Mouse (Mus musculus): ENCODE measurements around the gene Rap1b. TPM values are rescaled to one million over a fixed set of nuclear protein-coding genes. Genes with fewer than 3 reads are reported as not detected.

Rap1b gene
- total and polyA plus RNA-seq, 2 experiments from 2014 or later = 46.1 to 105 TPM

DNA sequence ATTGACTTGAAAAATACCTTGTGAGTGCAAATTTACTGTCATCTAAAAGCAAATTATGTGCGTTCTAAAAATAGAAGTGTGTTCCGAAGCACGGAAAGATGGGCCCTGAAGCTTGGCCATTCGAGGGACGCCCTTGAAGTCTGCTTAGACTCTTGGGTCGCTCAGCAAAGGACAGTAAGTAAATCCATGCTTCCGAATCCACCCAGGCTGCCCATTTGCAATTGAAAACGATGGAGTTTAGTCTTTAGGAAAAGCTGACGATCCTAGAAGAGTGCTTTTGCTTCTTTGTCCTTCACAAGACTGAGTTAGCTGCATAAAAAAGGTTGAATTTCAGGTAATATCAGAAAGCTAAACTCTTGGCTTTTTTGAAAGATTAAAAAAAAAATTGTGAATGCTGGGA is 39.9 kb downstream of the Rap1b start:
- H3K4me2 ChIP-seq (ENCODE audit: low read depth, low read length) = no peak overlapping the region
- DNase-seq (ENCODE audit: low spot score) = no peak
- 44% methylated on average over 9 of the region's 9 CpGs for WGBS

DNA sequence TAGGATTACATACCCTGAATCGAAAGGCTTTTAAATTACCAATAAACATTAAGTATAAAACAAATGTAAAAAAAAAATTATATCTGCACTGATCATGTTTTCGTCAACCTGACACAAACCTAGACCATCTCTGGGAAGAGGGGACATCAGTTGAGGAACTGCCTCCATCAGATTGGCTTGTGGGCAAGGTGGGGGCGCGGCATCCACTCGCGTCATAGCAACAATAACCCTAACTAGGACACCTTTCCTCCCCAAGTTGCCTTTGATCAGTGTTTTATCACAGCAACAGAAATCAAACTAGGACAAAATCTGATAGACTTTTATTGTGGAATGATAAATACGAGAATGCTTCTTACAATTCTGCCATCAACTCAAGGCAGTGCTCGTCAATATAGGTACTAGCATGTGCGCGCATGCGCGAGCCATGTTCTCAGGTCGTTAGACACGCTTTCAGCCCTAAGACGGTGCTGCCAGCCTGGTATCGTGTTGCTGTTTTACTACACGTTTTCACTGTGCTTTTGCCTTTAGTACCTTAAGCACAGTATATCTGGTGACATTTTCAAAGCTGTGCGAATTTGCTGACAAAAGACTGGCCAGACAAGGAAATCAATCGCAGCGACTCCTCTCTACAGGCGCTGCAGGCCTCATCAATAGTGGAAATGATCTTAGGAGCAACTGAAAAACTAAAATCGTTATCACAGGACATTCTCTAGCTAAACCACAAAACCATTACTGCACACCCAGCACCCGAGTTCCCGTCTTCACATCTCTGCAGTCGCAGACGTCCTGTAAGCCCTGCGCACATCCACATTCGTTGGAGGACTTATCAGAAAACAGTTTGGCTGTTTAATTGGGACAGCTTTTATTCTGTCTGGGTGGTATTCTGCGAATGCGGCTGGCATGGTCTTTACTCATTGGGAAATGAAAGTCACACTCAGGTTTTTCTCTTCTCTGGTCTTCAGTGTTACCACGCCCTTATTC is 41.7 kb downstream of the Rap1b start:
- no peak for TF ChIP-seq EP300 (IDR thresholded peaks at IDR 0.05; ENCODE audit: low read depth)
- no peak for TF ChIP-seq CTCF (IDR thresholded peaks at IDR 0.05; ENCODE audit: low read depth)
- no peak for ATAC-seq (ENCODE audit: insufficient read depth, low read depth)
- H3K4me2 ChIP-seq (ENCODE audit: low read depth, low read length) = no peak overlapping the region

More for the DNA sequence above, 39.9 kb downstream of the Rap1b start:
- ATAC-seq (ENCODE audit: insufficient read depth, low read depth) = no peak
- H3K36me3 ChIP-seq (replicated peaks; ENCODE audit: control insufficient read depth, insufficient read depth, low read length) = peaks cover 1% of the 10 kb centered on the region
- no peaks in the 10 kb centered on the region for H3K27me3 ChIP-seq (ENCODE audit: control insufficient read depth, insufficient read depth, low read length)
- no peak for TF ChIP-seq CTCF (IDR thresholded peaks at IDR 0.05; ENCODE audit: low read depth)
- no peak for TF ChIP-seq EP300 (IDR thresholded peaks at IDR 0.05; ENCODE audit: low read depth)
- no peak overlapping the region for H3K9ac ChIP-seq (replicated peaks; ENCODE audit: low read depth, low read length)
- H3K4me3 ChIP-seq (ENCODE audit: low read depth, low read length) = no peak overlapping the region
- no peaks in the 10 kb centered on the region for H3K9me3 ChIP-seq (replicated peaks; ENCODE audit: control insufficient read depth, low read length)
- H3K4me1 ChIP-seq (ENCODE audit: control insufficient read depth, insufficient read depth) = no peaks in the 10 kb centered on the region
- no peak overlapping the region for H3K27ac ChIP-seq (ENCODE audit: low read depth)

DNA sequence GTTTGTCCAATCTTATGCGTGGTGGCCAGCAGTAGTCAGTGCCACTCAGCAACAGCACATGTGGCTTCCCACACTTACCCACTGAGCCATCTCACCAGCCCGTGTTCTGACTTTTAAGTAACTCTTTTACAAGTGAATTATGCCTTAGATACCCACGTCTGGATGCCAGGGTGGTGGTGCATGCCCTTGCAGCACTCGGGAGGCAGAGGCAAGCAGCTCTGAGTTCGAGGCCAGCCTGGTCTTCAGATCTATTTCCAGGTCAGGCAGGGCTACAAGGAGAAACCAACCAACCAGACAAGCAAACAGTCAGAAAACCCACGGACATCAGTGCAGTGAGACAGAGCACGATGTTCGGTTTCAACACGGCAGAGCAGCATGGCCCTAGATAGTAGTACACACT is 43.9 kb downstream of the Rap1b start:
- no peaks in the 10 kb centered on the region for H3K9me3 ChIP-seq (replicated peaks; ENCODE audit: control insufficient read depth, low read length)
- no peak for DNase-seq (ENCODE audit: low spot score)
- WGBS = 90% methylated on average over 9 of the region's 9 CpGs

More for the DNA sequence above, 41.7 kb downstream of the Rap1b start:
- Histone ChIP-seq H3K9ac (replicated peaks; ENCODE audit: low read depth, low read length) (no peak overlapping the region), H3K27ac (ENCODE audit: low read depth) (no peak overlapping the region), H3K9me3 (replicated peaks; ENCODE audit: control insufficient read depth, low read length) (no peaks in the 10 kb centered on the region), H3K4me3 (ENCODE audit: low read depth, low read length) (no peak overlapping the region), H3K36me3 (replicated peaks; ENCODE audit: control insufficient read depth, insufficient read depth, low read length) (no peaks in the 10 kb centered on the region), H3K4me1 (ENCODE audit: control insufficient read depth, insufficient read depth) (no peaks in the 10 kb centered on the region), H3K27me3 (ENCODE audit: control insufficient read depth, insufficient read depth, low read length) (no peaks in the 10 kb centered on the region)
- DNase-seq (ENCODE audit: low spot score) = no peak
- 84% methylated on average over 31 of the region's 31 CpGs for WGBS

DNA sequence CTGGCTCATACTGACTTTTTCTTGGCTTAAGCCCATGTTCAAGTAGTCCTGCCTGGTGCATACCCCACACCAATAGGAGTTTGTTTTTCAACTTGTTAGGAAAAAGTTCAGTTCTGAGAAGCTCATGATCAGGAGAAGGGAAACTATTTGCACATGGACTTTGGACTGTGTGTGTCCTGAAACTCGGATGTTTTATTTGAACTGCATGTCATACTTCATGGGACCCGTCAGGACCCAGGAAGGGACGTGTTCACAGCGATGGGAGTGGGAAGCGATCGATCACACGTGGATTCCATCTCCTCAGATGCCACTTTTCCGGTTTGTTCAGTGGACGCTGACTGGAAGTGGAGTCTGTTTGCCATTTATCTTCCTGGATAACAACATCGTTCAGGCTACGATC is 46.0 kb downstream of the Rap1b start:
- Histone ChIP-seq H3K4me1 (ENCODE audit: control insufficient read depth, insufficient read depth) (no peaks in the 10 kb centered on the region), H3K4me3 (ENCODE audit: low read depth, low read length) (no peak overlapping the region), H3K9ac (replicated peaks; ENCODE audit: low read depth, low read length) (no peak overlapping the region), H3K9me3 (replicated peaks; ENCODE audit: control insufficient read depth, low read length) (0 out of 2 replicates have a peak, but pooled peaks cover 5% of the 10 kb centered on the region), H3K27ac (ENCODE audit: low read depth) (no peak overlapping the region), H3K27me3 (ENCODE audit: control insufficient read depth, insufficient read depth, low read length) (no peaks in the 10 kb centered on the region), H3K4me2 (ENCODE audit: low read depth, low read length) (no peak overlapping the region), H3K36me3 (replicated peaks; ENCODE audit: control insufficient read depth, insufficient read depth, low read length) (no peaks in the 10 kb centered on the region)
- ATAC-seq (ENCODE audit: insufficient read depth, low read depth) (no peak), DNase-seq (ENCODE audit: low spot score) (no peak)
- 81% methylated on average over 11 of the region's 11 CpGs for WGBS
- no peak for TF ChIP-seq EP300 (IDR thresholded peaks at IDR 0.05; ENCODE audit: low read depth)
- no peak for TF ChIP-seq CTCF (IDR thresholded peaks at IDR 0.05; ENCODE audit: low read depth)

More for the DNA sequence above, 43.9 kb downstream of the Rap1b start:
- H3K27me3 ChIP-seq (ENCODE audit: control insufficient read depth, insufficient read depth, low read length) = no peaks in the 10 kb centered on the region
- H3K9ac ChIP-seq (replicated peaks; ENCODE audit: low read depth, low read length) = no peak overlapping the region
- H3K4me3 ChIP-seq (ENCODE audit: low read depth, low read length) = no peak overlapping the region
- H3K36me3 ChIP-seq (replicated peaks; ENCODE audit: control insufficient read depth, insufficient read depth, low read length) = no peaks in the 10 kb centered on the region
- no peaks in the 10 kb centered on the region for H3K4me1 ChIP-seq (ENCODE audit: control insufficient read depth, insufficient read depth)
- TF ChIP-seq CTCF (IDR thresholded peaks at IDR 0.05; ENCODE audit: low read depth) (no peak), EP300 (IDR thresholded peaks at IDR 0.05; ENCODE audit: low read depth) (no peak)
- no peak overlapping the region for H3K27ac ChIP-seq (ENCODE audit: low read depth)
- H3K4me2 ChIP-seq (ENCODE audit: low read depth, low read length) = no peak overlapping the region
- ATAC-seq (ENCODE audit: insufficient read depth, low read depth) = no peak

DNA sequence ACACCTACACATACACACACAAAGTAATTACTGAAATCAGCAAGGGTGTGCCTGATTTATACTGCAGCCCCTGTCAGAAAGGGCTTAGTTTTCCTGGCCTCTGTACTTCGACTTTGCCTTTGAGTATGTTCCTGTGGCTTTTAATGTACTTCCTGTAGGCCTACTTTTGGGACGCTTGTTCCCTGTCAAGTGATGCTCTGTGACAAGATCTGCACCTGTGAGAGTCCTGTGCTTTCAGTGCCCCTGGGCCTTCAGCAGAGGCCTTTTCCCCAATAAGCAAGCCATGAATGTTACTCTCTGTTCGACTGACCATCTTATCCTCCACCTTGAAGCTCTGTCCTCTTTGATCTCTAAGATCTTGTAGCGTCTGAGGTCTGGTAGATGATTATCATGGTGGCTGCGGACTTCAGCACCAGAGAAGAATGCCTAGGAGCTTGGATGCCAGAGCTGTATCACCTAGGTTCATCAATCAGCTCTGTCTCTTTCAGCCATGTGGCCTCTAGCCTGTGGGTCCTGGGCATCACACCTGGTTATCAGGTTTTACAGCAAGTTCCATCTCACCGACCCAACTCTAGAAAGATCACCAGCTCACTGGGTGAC is 47.3 kb downstream of the Rap1b start:
- TF ChIP-seq CTCF (IDR thresholded peaks at IDR 0.05; ENCODE audit: low read depth) (no peak), EP300 (IDR thresholded peaks at IDR 0.05; ENCODE audit: low read depth) (no peak)
- no peak overlapping the region for H3K9ac ChIP-seq (replicated peaks; ENCODE audit: low read depth, low read length)
- WGBS = 74% methylated on average over 6 of the region's 6 CpGs
- H3K36me3 ChIP-seq (replicated peaks; ENCODE audit: control insufficient read depth, insufficient read depth, low read length) = no peaks in the 10 kb centered on the region
- no peak overlapping the region for H3K4me3 ChIP-seq (ENCODE audit: low read depth, low read length)
- DNase-seq (ENCODE audit: low spot score) (no peak), ATAC-seq (ENCODE audit: insufficient read depth, low read depth) (no peak)
- H3K4me1 ChIP-seq (ENCODE audit: control insufficient read depth, insufficient read depth) = peaks cover under 1% of the 10 kb centered on the region
- H3K27me3 ChIP-seq (ENCODE audit: control insufficient read depth, insufficient read depth, low read length) = no peaks in the 10 kb centered on the region
- no peak overlapping the region for H3K27ac ChIP-seq (ENCODE audit: low read depth)
- 0 out of 2 replicates have a peak, but pooled peaks cover 5% of the 10 kb centered on the region for H3K9me3 ChIP-seq (replicated peaks; ENCODE audit: control insufficient read depth, low read length)
- H3K4me2 ChIP-seq (ENCODE audit: low read depth, low read length) = no peak overlapping the region

All from heart, postnatal 0 days (tissue).